ENCODE assay signal across 8 mouse cellular contexts in the genomic region with DNA sequence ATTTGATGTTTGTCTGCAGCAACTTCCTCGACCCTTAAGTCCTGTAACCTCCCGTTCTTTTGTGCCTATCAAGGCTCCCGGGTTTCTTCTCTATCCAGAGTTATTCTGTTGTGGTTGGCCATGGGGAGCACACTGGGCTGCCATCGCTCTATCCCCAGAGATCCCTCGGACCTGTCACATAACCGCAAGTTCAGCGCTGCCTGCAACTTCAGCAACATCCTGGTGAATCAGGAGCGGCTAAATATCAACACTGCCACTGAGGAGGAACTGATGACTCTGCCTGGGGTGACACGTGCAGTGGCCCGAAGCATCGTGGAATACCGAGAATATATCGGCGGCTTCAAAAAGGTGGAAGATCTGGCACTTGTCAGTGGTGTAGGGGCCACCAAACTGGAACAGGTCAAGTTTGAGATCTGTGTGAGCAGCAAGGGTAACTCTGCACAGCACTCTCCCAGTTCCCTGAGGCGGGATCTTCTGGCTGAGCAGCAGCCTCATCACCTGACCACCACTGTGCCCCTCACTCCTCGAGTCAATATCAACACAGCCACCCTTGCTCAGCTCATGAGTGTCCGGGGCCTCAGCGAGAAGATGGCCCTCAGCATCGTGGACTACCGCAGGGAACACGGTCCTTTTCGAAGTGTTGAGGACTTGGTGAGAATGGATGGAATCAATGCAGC. TPM values are rescaled to one million over a fixed set of nuclear protein-coding genes. Genes with fewer than 3 reads are reported as not detected.
DNase-seq lines count a peak whose midpoint lies in the region; ATAC-seq and TF ChIP-seq lines count a peak whose summit lies in the region.

No protein-coding gene starts in this region.

- no peaks in the 10 kb centered on the region for H3K27me3 ChIP-seq in limb, embryonic 13.5 days
- no peaks in the 10 kb centered on the region for H3K27me3 ChIP-seq in neural tube, embryonic 12.5 days (replicated peaks)

- no peak for ATAC-seq in limb, embryonic 13.5 days (ENCODE audit: low FRiP score, low read depth)
- ATAC-seq in neural tube, embryonic 12.5 days (ENCODE audit: low FRiP score, low read depth), result no peak

- in situ Hi-C loops in ES-E14 (cut with MboI; ENCODE audit: low sequenced_read_pairs in 2 of 2, unreplicated experiment in 2 of 2), result no loop called here

- no peaks in the 10 kb centered on the region for H3K9me3 ChIP-seq in ES-E14 (ENCODE audit: control insufficient read depth, insufficient read depth, low read depth, low read length)
- H3K9me3 ChIP-seq in limb, embryonic 13.5 days, result no peaks in the 10 kb centered on the region
- H3K9me3 ChIP-seq in neural tube, embryonic 12.5 days, result no peaks in the 10 kb centered on the region

- H3K9ac ChIP-seq in ES-E14 (ENCODE audit: insufficient read depth, low read depth, low read length, poor library complexity, severe bottlenecking), result no peak overlapping the region
- peak overlapping the region; percentile 60 for H3K9ac ChIP-seq in limb, embryonic 13.5 days
- no peak overlapping the region for H3K9ac ChIP-seq in neural tube, embryonic 12.5 days

- no peaks in the 10 kb centered on the region for H3K36me3 ChIP-seq in ES-E14 (ENCODE audit: control insufficient read depth, insufficient read depth, low read length, poor library complexity, severe bottlenecking)
- H3K36me3 ChIP-seq in limb, embryonic 13.5 days, result 0 out of 2 replicates have a peak, but pooled peaks cover 3% of the 10 kb centered on the region
- H3K36me3 ChIP-seq in neural tube, embryonic 12.5 days, result no peaks in the 10 kb centered on the region

- H3K4me1 ChIP-seq in ES-E14 (ENCODE audit: control insufficient read depth in 2 of 2, insufficient read depth in 2 of 2, low read length in 2 of 2, poor library complexity in 1 of 2), result peaks cover 0 to 2% of the 10 kb centered on the region in 2 experiments; a peak in 1 of 4 replicates
- peaks cover 55% of the 10 kb centered on the region for H3K4me1 ChIP-seq in limb, embryonic 13.5 days
- peaks cover 6% of the 10 kb centered on the region; the same call in 1 of the 2 replicates for H3K4me1 ChIP-seq in neural tube, embryonic 12.5 days

- no peak overlapping the region for H3K27ac ChIP-seq in ES-E14 (ENCODE audit: insufficient read depth, low read depth, low read length, poor library complexity, severe bottlenecking)
- H3K27ac ChIP-seq in limb, embryonic 13.5 days, result no peak overlapping the region
- no peak overlapping the region for H3K27ac ChIP-seq in neural tube, embryonic 12.5 days

- peak overlapping the region; percentile 81 for H3K4me2 ChIP-seq in limb, embryonic 13.5 days (replicated peaks)
- H3K4me2 ChIP-seq in neural tube, embryonic 12.5 days (replicated peaks), result peak overlapping the region; percentile 88

- peak; percentile 22 for DNase-seq in embryo, embryonic 10 days (ENCODE audit: low spot score)
- no peak for DNase-seq in embryo, embryonic 11 days
- DNase-seq in ES-E14 (ENCODE audit: low read depth, low spot score), result no peak
- peak; percentile 49 for DNase-seq in heart, adult 8-10 months (ENCODE audit: low spot score)
- DNase-seq in urinary bladder, postnatal 25 days (ENCODE audit: low spot score), result no peak
- no peak for DNase-seq in urinary bladder, adult 2 months (ENCODE audit: low spot score)

- peak overlapping the region; percentile 22 to 93 for H3K4me3 ChIP-seq in ES-E14 (ENCODE audit: insufficient read depth in 1 of 2, low read depth in 1 of 2, low read length in 2 of 2, poor library complexity in 1 of 2, severe bottlenecking in 1 of 2)
- peak overlapping the region; percentile 75 for H3K4me3 ChIP-seq in limb, embryonic 13.5 days
- peak overlapping the region; percentile 60; the same call in 1 of the 2 replicates for H3K4me3 ChIP-seq in neural tube, embryonic 12.5 days

- 46% methylated on average over 22 of the region's 22 CpGs for WGBS in limb, embryonic 13.5 days
- 48% methylated on average over 22 of the region's 22 CpGs for WGBS in neural tube, embryonic 12.5 days

TF ChIP-seq in ES-E14, 5 proteins besides CTCF, POLR2A, EP300 and RAD21:
- TF ChIP-seq MAFK (IDR thresholded peaks at IDR 0.05; ENCODE audit: insufficient read depth, low read depth, low read length) (no peak), ZNF384 (IDR thresholded peaks at IDR 0.05; ENCODE audit: low read depth, low read length) (no peak), CHD2 (IDR thresholded peaks at IDR 0.05; ENCODE audit: low read depth, low read length) (no peak), ZC3H11A (IDR thresholded peaks at IDR 0.05; ENCODE audit: borderline replicate concordance, low read depth, low read length) (no peak), HCFC1 (IDR thresholded peaks at IDR 0.05; ENCODE audit: borderline replicate concordance, insufficient read depth, low read length) (no peak)

RNA-seq across cellular contexts. Expression of a gene that starts 1.1 kb away (rescaled TPM):
- 2.3 and 3.5 TPM in 2 replicates for total RNA-seq in ES-E14 (2012; rRNA removed)
- 10 to 100 TPM; 16.6 to 24.4 (median 20.6) TPM for total RNA-seq in heart, adult 8-10 months (2022)
- 22.8 and 23.0 TPM in 2 replicates for polyA plus RNA-seq in limb, embryonic 13.5 days (2015; fragmentation: Nextera tagmentation; extraction: Ambion mirVana)
- 10.9 and 13.0 TPM in 2 replicates for polyA plus RNA-seq in neural tube, embryonic 12.5 days (2016; fragmentation: Nextera tagmentation; extraction: Ambion mirVana)
- 16.8 and 19.5 TPM in 2 replicates for polyA plus RNA-seq in urinary bladder, adult 2 months (2012; rRNA removed)

Comparison
In these comparisons a context has a peak if more than half of its experiments do, and no peak if none do; other contexts are left out.
1. DNase-seq: peak in embryo, embryonic 10 days (single experiment) and heart, adult 8-10 months (single experiment); none in embryo, embryonic 11 days (single experiment), ES-E14 (single experiment), urinary bladder, postnatal 25 days (single experiment) and urinary bladder, adult 2 months (single experiment).
2. Peak in every context shown above with its lines, with median percentiles within 50 percentile points of each other: H3K4me3 ChIP-seq.